Mouse (Mus musculus) forebrain, embryonic 16.5 days (tissue): ENCODE results near the gene Socs7. TPM values are rescaled to one million over a fixed set of nuclear protein-coding genes. Genes with fewer than 3 reads are reported as not detected.

Experiments used
- ATAC-seq: fragments of 200-750 bp; cut with Nextera tagmentation; 2 replicates; pipeline ENCODE4 v1.8.0; 2017; ENCODE audit warnings: mild to moderate bottlenecking, moderate library complexity
- H3K27ac ChIP-seq: fragments of 300-500 bp; sonication (generic); 2 replicates; pipeline ENCODE4 v1.5.1; 2014; ENCODE audit warnings: low read length, control low read depth
- H3K27me3 ChIP-seq: fragments of 300-500 bp; sonication (generic); replicated peaks from 2 replicates; pipeline ENCODE4 v1.6.1; 2014; ENCODE audit warnings: low read length; ENCODE audit not compliant: control insufficient read depth, insufficient read depth
- H3K36me3 ChIP-seq: fragments of 300-500 bp; sonication (generic); 2 replicates; pipeline ENCODE4 v1.6.1; 2014; ENCODE audit not compliant: control insufficient read depth, insufficient read depth
- H3K4me1 ChIP-seq: fragments of 300-500 bp; sonication (generic); replicated peaks from 2 replicates; pipeline ENCODE4 v1.6.1; 2014; ENCODE audit warnings: low read length; ENCODE audit not compliant: control insufficient read depth, insufficient read depth
- H3K4me2 ChIP-seq: fragments of 300-500 bp; sonication (generic); 2 replicates; pipeline ENCODE4 v1.6.1; 2014; ENCODE audit warnings: mild to moderate bottlenecking, low read length, control low read depth
- H3K4me3 ChIP-seq: fragments of 300-500 bp; sonication (generic); replicated peaks from 2 replicates; pipeline ENCODE4 v1.5.1; 2014; ENCODE audit warnings: mild to moderate bottlenecking, low read length, control low read depth
- H3K9ac ChIP-seq: fragments of 300-500 bp; sonication (generic); replicated peaks from 2 replicates; pipeline ENCODE4 v1.6.1; 2014; ENCODE audit warnings: low read depth, low read length, control low read depth
- H3K9me3 ChIP-seq: fragments of 300-500 bp; sonication (generic); 2 replicates; pipeline ENCODE4 v1.6.1; 2016; ENCODE audit warnings: low read length; ENCODE audit not compliant: control insufficient read depth
- WGBS: fragments of 180-500 bp; shearing (Covaris S2); extraction: QIAGEN DNeasy Blood & Tissue Kit; methylation state at CpG from one replicate; pipeline ENCODE4 v1.1.7; 2014; 5-methylcytosine and 5-hydroxymethylcytosine counted together
- polyA plus RNA-seq: library from polyadenylated mRNA; unstranded; fragments of >200 nt; fragmentation: Nextera tagmentation; extraction: Ambion mirVana; gene quantifications from 2 replicates; pipeline ENCODE4 v1.2.1, GENCODE M21; 2015

Gene Socs7
- polyA plus RNA-seq, 1 experiment from 2014 or later = 11.5 TPM

DNA sequence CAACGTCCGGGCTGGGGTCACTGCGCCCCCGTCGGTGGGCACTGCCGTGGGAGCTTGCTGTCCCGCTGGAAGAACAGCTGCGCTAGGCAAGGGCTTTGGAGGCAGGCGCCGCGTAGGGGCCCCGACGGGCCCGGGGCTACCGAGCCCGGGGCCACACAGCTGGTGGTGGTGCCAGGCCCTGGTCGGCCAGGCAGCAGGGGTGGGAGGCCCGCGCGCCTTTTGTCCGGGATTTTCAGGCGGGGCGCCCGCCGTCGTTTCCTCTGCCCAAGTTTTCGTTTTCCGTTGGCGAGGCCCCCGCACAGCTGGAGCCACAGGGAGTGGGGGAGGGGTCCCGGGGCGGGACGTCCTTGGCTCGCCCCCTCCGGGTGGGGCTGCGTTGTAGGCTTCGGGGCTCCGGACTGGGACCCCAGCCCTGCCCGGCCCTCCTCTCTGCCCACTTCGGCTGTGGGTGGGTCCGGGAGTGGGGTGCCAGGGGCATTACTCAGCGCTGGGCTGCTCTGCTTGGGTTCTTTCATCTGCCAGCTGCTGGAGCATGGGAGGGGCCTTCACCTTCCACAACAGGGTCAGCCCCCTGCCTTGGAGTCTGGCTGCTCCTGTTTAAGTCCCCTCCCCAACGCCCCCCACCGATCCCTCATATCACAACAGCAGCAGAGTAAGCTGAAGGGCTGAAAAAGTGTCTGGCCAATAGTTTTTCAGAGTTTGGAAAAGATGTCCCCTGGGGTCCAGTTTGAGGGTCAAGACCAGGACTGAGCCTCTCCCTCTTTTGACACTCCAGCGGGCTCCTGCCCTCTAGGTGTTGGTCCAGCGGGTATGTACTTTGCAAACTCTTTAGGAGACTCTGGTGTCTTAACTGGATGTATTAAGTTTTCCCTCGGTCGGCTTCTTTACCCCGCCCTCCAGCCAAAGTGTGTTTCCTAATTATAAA, 53.6 kb downstream of the Socs7 start:
- Histone ChIP-seq H3K4me2 (peak overlapping the region; percentile 44), H3K9me3 (no peaks in the 10 kb centered on the region), H3K4me1 (peaks cover 9% of the 10 kb centered on the region), H3K4me3 (peak overlapping the region; percentile 43), H3K27ac (no peak overlapping the region), H3K27me3 (no peaks in the 10 kb centered on the region; the same call in 1 of the 2 replicates), H3K9ac (peak overlapping the region; percentile 35), H3K36me3 (no peaks in the 10 kb centered on the region)
- 3% methylated on average over 49 of the region's 49 CpGs for WGBS
- peak; percentile 54; the same call in 1 of the 2 replicates for ATAC-seq

DNA sequence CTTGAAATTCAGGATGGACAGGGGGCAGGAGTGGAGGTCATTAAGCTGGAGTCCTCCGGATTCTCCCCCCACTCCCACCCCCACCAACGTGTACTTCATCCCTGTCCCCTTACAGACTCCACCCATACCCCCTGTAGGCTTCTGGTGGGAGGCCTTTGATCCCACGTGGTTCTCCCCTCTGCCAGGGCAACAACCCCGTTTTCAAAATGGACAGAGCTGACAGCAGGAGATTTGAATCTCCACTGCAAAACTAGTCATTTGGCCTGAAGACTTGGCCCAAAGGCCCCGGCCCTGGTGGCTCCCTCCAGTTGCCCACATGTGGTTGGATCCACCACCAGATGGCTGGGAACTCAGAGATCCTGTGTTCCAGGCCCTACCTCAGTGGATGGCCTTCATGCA, 54.3 kb downstream of the Socs7 start:
- Histone ChIP-seq H3K9me3 (no peaks in the 10 kb centered on the region), H3K27ac (no peak overlapping the region; the same call in 1 of the 2 replicates), H3K36me3 (no peaks in the 10 kb centered on the region), H3K4me2 (no peak overlapping the region), H3K27me3 (no peaks in the 10 kb centered on the region; the same call in 1 of the 2 replicates), H3K4me1 (peaks cover 9% of the 10 kb centered on the region), H3K4me3 (no peak overlapping the region), H3K9ac (no peak overlapping the region)
- no peak for ATAC-seq
- WGBS = 12% methylated on average over 5 of the region's 5 CpGs

DNA sequence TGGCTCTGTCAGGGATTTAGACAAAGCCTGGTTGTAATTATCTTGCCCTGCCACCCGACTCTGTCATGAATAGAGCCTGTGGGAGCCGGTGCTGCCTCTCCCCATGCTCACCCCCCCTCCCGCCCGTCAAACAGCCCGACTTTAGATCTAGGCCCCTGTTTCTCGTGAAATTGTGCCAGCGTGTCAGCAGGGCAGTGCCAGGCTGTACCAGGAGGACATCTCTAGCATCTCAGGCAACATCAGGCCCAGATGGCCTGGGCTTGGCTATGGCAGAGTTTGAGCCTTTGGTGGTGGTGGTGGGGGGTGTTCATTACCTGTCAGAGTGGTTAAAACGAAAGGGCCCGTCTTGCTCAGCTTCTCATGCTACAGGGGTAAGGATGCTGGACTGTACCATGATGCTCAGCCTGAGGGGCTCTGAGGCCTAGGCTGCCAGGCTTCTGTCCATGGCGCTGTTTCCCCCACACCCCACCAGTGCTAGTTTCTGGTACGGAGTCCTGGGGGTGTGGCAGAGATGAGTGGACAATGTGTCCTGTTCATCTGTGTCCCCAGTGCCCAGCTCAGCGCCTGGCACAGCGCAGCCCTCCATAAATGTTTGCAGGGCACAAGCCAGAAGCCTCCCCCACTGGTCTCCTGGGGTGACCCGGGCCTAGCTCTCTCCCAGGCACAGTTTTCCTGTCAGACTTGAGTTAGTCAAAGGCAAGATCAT, 56.6 kb downstream of the Socs7 start:
- Histone ChIP-seq H3K4me3 (no peak overlapping the region), H3K27me3 (no peaks in the 10 kb centered on the region; the same call in 1 of the 2 replicates), H3K4me1 (peaks cover 9% of the 10 kb centered on the region), H3K4me2 (no peak overlapping the region), H3K36me3 (no peaks in the 10 kb centered on the region), H3K9me3 (no peaks in the 10 kb centered on the region), H3K9ac (no peak overlapping the region), H3K27ac (no peak overlapping the region)
- no peak for ATAC-seq
- WGBS = 59% methylated on average over 14 of the region's 14 CpGs

DNA sequence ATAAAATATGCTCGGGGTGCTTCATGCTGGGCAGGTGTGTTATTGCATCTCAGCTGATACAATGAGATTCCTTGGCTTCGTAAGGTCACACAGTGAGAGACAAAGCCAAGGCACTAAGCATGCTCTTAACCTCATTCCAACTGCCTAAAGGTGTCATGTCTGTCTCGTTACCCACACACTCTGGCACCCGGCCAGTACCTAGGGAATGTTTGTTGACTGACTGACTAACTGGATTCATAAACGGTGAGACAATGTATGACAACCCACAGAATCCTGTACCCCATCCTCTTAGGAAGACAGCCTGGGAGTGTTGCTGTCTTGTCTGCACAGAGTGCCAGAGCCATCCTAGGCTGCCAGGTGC, 57.2 kb downstream of the Socs7 start:
- Histone ChIP-seq H3K27me3 (no peaks in the 10 kb centered on the region; the same call in 1 of the 2 replicates), H3K4me2 (no peak overlapping the region), H3K36me3 (no peaks in the 10 kb centered on the region), H3K9me3 (no peaks in the 10 kb centered on the region), H3K4me1 (peaks cover 9% of the 10 kb centered on the region), H3K27ac (no peak overlapping the region), H3K9ac (no peak overlapping the region), H3K4me3 (no peak overlapping the region)
- 61% methylated on average over 5 of the region's 5 CpGs for WGBS
- no peak for ATAC-seq

DNA sequence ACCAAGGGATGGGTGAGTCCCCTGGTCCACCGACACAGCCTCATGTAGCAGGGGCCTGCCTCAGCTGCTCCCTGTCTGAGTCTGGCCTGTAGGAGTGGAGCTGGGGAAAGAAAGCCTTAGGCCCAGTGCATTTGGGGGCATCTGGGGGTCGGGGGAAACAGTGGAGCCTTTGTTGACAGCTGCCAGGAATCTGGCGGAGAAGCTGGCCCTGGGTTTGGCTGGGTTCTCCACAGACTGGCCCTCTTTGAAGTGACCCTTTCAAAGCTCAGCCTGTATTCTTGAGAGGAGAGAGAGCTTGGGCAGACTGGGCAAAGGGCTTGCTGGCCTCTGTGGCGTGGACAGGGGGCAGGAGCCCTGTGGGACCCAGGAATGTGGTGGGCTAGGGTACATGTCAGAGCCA, 60.2 kb downstream of the Socs7 start:
- peak; percentile 55; the same call in 1 of the 2 replicates for ATAC-seq
- Histone ChIP-seq H3K27me3 (no peaks in the 10 kb centered on the region), H3K4me1 (no peaks in the 10 kb centered on the region; the same call in 1 of the 2 replicates), H3K9ac (no peak overlapping the region), H3K4me2 (no peak overlapping the region), H3K4me3 (no peak overlapping the region), H3K36me3 (no peaks in the 10 kb centered on the region), H3K27ac (no peak overlapping the region), H3K9me3 (no peaks in the 10 kb centered on the region)
- WGBS = 30% methylated on average over 4 of the region's 4 CpGs

DNA sequence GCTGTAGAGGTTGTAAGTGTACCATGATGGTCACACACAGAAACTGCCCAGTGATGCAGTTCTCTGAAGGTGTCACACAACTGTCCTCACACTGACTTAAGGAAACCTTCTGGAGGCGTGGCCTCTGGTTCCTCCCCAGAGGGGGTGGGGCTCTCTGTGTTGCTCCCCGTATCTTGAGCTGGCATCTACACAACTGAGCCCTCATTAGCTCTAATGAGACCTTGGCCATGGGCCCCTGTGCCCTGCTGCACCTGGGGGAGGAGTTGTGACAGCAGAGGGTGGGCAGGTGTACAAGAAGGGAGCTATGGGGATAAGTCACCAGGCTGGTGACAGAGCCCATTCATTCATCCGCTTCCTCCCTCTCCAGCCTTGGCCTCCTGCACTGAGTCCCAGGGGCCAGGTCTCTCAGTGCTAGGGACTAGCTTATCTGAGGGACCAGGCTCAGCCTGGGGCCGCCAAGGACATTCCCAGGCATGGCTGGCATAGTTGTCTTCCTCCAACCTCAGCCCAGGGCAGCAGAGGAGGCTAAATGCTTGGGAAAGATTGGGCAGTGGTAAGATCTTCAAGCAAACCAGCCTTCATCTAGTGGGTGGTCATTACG, 61.8 kb downstream of the Socs7 start:
- H3K4me2 ChIP-seq = no peak overlapping the region
- H3K9ac ChIP-seq = no peak overlapping the region
- WGBS = 47% methylated on average over 5 of the region's 5 CpGs
- H3K36me3 ChIP-seq = no peaks in the 10 kb centered on the region
- ATAC-seq = no peak
- no peak overlapping the region for H3K4me3 ChIP-seq
- H3K4me1 ChIP-seq = peaks cover 10% of the 10 kb centered on the region; the same call in 1 of the 2 replicates
- H3K27me3 ChIP-seq = no peaks in the 10 kb centered on the region
- H3K9me3 ChIP-seq = no peaks in the 10 kb centered on the region
- H3K27ac ChIP-seq = no peak overlapping the region

DNA sequence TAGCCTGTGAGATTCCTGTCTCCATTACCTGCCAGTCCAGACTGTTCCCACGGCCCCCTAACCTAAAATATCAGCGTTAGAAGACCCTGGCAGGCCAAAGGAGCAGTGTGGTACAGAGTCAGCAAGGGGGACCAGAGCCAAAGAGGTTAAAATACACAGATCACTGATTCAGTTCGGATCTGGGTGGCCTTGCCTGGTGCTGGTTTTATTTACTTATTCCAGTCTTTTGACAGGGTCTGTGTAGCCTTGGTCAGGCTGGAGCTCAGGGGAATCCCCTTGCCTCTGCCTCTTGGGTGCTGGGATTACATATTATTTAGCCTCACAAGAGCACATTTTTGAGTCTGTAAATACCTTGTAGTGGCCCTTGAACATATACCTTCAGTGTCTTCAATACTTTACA, 62.5 kb downstream of the Socs7 start:
- no peaks in the 10 kb centered on the region for H3K36me3 ChIP-seq
- no peak for ATAC-seq
- 63% methylated on average over 3 of the region's 3 CpGs for WGBS
- H3K27me3 ChIP-seq = no peaks in the 10 kb centered on the region
- no peak overlapping the region for H3K9ac ChIP-seq
- no peak overlapping the region for H3K4me3 ChIP-seq
- no peak overlapping the region for H3K27ac ChIP-seq
- H3K4me1 ChIP-seq = peaks cover 10% of the 10 kb centered on the region; the same call in 1 of the 2 replicates
- no peaks in the 10 kb centered on the region for H3K9me3 ChIP-seq
- no peak overlapping the region for H3K4me2 ChIP-seq

DNA sequence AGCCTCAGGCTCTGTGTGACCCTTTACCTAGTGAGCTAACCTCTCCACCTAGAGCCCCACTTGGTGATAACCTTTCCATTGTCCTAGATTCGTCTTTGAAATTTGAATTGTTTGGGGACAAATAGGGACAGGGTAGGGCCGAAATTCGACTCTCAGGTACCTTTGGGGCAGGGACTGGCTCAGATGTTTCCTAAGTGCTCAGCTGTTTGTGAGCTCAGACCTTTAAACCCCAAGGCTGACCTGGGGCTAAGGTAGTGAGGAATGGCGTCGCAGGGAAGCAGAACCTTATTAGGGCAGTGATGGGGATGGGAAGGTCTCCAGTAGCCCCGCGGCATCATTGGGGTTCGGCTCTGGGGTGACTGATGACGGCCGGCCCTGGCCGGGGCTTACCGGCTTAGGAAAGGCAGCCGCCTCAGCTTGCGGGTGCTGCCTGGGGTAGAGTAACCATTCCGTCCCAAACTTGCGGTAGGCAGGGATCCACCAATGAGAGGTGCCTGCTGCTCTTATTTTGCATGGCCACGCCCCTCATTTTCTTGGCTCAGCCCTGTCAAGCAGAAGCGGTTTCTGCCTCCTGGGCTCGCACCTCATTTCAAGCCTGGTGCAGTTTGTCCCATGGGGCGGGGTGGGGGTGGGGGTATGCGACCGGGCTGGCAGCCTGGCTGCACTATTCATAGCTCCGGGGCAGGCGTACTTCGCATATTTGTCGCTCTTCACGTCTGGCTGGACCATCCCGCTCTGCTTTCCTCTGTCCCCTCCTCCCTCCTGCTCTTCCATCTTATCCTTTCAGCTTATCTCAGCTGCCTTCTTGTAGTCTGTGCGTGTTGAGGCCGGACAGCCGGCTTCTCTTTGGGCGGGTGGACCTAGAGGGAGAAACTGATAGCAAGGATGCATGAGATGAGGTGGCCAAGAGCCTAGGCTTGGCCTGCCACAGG, 65.7 kb downstream of the Socs7 start:
- ATAC-seq = peak; percentile 93
- Histone ChIP-seq H3K27me3 (no peaks in the 10 kb centered on the region), H3K4me2 (peak overlapping the region; percentile 58), H3K4me3 (peak overlapping the region; percentile 43), H3K27ac (no peak overlapping the region; the same call in 1 of the 2 replicates), H3K9me3 (no peaks in the 10 kb centered on the region), H3K9ac (peak overlapping the region; percentile 20), H3K36me3 (no peaks in the 10 kb centered on the region), H3K4me1 (peaks cover 10% of the 10 kb centered on the region; the same call in 1 of the 2 replicates)
- 1% methylated on average over 32 of the region's 32 CpGs for WGBS
